Mouse (Mus musculus) lung, postnatal 25 days (tissue): ENCODE measurements around the gene Defb47.

Source experiments
- DNase-seq: peaks from one replicate; pipeline ENCODE4 v3.0.0; 2022; ENCODE audit warnings: low spot score

Gene Defb47

GRCm38 (mm10) chr14:62997777-62998176 lies at the start of gene Defb47:
Gene Defb47, plus strand, starts transcription at chr14:62998077.
- DNase-seq = no peak

GRCm38 (mm10) chr14:62956091-62956490 lies 41.8 kb upstream of the Defb47 start:
- DNase-seq = no peak

- DNase-seq = no peak
These were observed 34.2 kb upstream of the Defb47 start for GRCm38 (mm10) chr14:62963632-62964031.

- no peak for DNase-seq
These were observed 32.5 kb upstream of the Defb47 start for GRCm38 (mm10) chr14:62965342-62965741.

GRCm38 (mm10) chr14:62965811-62966520 lies 31.9 kb upstream of the Defb47 start:
- peak; percentile 37 for DNase-seq

- peak; percentile 55 for DNase-seq
These were observed 22.8 kb upstream of the Defb47 start for GRCm38 (mm10) chr14:62975046-62975445.

- no peak for DNase-seq
These were observed 18.1 kb upstream of the Defb47 start for GRCm38 (mm10) chr14:62979815-62980214.

- no peak for DNase-seq
These were observed 13.5 kb upstream of the Defb47 start, which contains the start of gene Defb48 for GRCm38 (mm10) chr14:62984410-62984809. Gene Defb48, minus strand, starts transcription at chr14:62984510.

GRCm38 (mm10) chr14:62991271-62991670 lies 6.6 kb upstream of the Defb47 start:
- no peak for DNase-seq

GRCm38 (mm10) chr14:62991849-62992510 lies 5.9 kb upstream of the Defb47 start:
- no peak for DNase-seq

- no peak for DNase-seq
These were observed 1.1 kb downstream of the Defb47 start for GRCm38 (mm10) chr14:62998977-62999376.

GRCm38 (mm10) chr14:63002588-63002987 lies 4.7 kb downstream of the Defb47 start:
- no peak for DNase-seq

- no peak for DNase-seq
These were observed 13.6 kb downstream of the Defb47 start, which contains the start of gene Defb43 for GRCm38 (mm10) chr14:63011471-63011870. Gene Defb43, plus strand, starts transcription at chr14:63011771.

GRCm38 (mm10) chr14:63013082-63013481 lies 15.2 kb downstream of the Defb47 start:
- DNase-seq = no peak

GRCm38 (mm10) chr14:63014667-63015066 lies 16.8 kb downstream of the Defb47 start:
- no peak for DNase-seq

GRCm38 (mm10) chr14:63020524-63021156 lies 22.8 kb downstream of the Defb47 start:
- DNase-seq = no peak

- no peak for DNase-seq
These were observed 48.8 kb downstream of the Defb47 start, which contains the start of gene Defb42 for GRCm38 (mm10) chr14:63046691-63047090. Gene Defb42, plus strand, starts transcription at chr14:63046991.

- DNase-seq = no peak
These were observed 52.1 kb downstream of the Defb47 start, which contains the start of gene Defb30 for GRCm38 (mm10) chr14:63049910-63050370. Gene Defb30, minus strand, starts transcription at chr14:63049960.
